Mouse (Mus musculus) heart, embryonic 13.5 days (tissue): ENCODE measurements around the gene Ap2m1. TPM values are rescaled to one million over a fixed set of nuclear protein-coding genes. Genes with fewer than 3 reads are reported as not detected.

ENCODE experiments used
- polyA plus RNA-seq: library from polyadenylated mRNA; unstranded; fragments of >200 nt; fragmentation: Nextera tagmentation; extraction: Ambion mirVana; gene quantifications from 2 replicates; pipeline ENCODE4 v1.2.1, GENCODE M21; 2015

Ap2m1 gene
- polyA plus RNA-seq, 1 experiment from 2014 or later: 434 TPM

Other genes starting within 250 kb of the Ap2m1 start
- 64.3 and 73.6 TPM in 2 replicates for gene Parl, start 233.1 kb upstream of the Ap2m1 start, polyA plus RNA-seq
- gene Cyp2ab1, start 210.1 kb upstream of the Ap2m1 start, polyA plus RNA-seq: not detected in 2 replicates
- 54.9 and 57.0 TPM in 2 replicates for gene Abcc5, start 109.1 kb upstream of the Ap2m1 start, polyA plus RNA-seq
- 78.8 and 81.5 TPM in 2 replicates for gene Eif2b5, start 36.7 kb upstream of the Ap2m1 start, polyA plus RNA-seq
- gene Dvl3, start 18.5 kb upstream of the Ap2m1 start, polyA plus RNA-seq: 19.7 and 20.5 TPM in 2 replicates
- 42.5 and 44.0 TPM in 2 replicates for gene Abcf3, start 13.1 kb downstream of the Ap2m1 start, polyA plus RNA-seq
- 0.19 and 0.25 TPM in 2 replicates for gene Vwa5b2, start 54.0 kb downstream of the Ap2m1 start, polyA plus RNA-seq
- gene Eef1akmt4, start 76.1 kb downstream of the Ap2m1 start, polyA plus RNA-seq: 20.6 and 21.1 TPM in 2 replicates
- not detected in 2 replicates for gene Gm49333, start 76.1 kb downstream of the Ap2m1 start, polyA plus RNA-seq
- gene Alg3, start 76.3 kb downstream of the Ap2m1 start, polyA plus RNA-seq: 33.3 and 35.3 TPM in 2 replicates
- 0.37 and 0.48 TPM in 2 replicates for gene Camk2n2, start 85.8 kb downstream of the Ap2m1 start, polyA plus RNA-seq
- 0.92 and 1.2 TPM in 2 replicates for gene Ece2, start 94.3 kb downstream of the Ap2m1 start, polyA plus RNA-seq
- 245 TPM in 2 replicates for gene Psmd2, start 116.2 kb downstream of the Ap2m1 start, polyA plus RNA-seq
- gene Eif4g1, start 132.8 kb downstream of the Ap2m1 start, polyA plus RNA-seq: 129 TPM in 2 replicates
- 5.1 and 6.0 TPM in 2 replicates for gene Fam131a, start 157.8 kb downstream of the Ap2m1 start, polyA plus RNA-seq
- 52.6 and 56.2 TPM in 2 replicates for gene Polr2h, start 182.2 kb downstream of the Ap2m1 start, polyA plus RNA-seq
- gene Clcn2, start 182.3 kb downstream of the Ap2m1 start, polyA plus RNA-seq: 3.9 and 4.3 TPM in 2 replicates
- gene Chrd, start 197.6 kb downstream of the Ap2m1 start, polyA plus RNA-seq: 0.39 and 0.83 TPM in 2 replicates
- 0.11 and 0.25 TPM in 2 replicates for gene Thpo, start 199.0 kb downstream of the Ap2m1 start, polyA plus RNA-seq